Mouse (Mus musculus): ENCODE data around the gene Slc25a5.

GRCm38 (mm10) chrX:36823932-36824711 is 28.7 kb downstream of the Slc25a5 start:
- TF ChIP-seq EP300 (IDR thresholded peaks at IDR 0.05; ENCODE audit: low read depth) (no peak), CTCF (IDR thresholded peaks at IDR 0.05; ENCODE audit: low read depth) (no peak)
